Mouse (Mus musculus): ENCODE measurements around the gene Ola1. TPM values are rescaled to one million over a fixed set of nuclear protein-coding genes. Genes with fewer than 3 reads are reported as not detected.
A peak's percentile ranks its signal among the peaks of the same experiment; 100 is the strongest.

Gene Ola1
- total RNA-seq, 4 experiments from 2014 or later = 53.6 to 59.3 (median 56.3) TPM

GRCm38 (mm10) chr2:73063911-73064619 is 154.7 kb downstream of the Ola1 start:
- DNase-seq = no peak

DNA sequence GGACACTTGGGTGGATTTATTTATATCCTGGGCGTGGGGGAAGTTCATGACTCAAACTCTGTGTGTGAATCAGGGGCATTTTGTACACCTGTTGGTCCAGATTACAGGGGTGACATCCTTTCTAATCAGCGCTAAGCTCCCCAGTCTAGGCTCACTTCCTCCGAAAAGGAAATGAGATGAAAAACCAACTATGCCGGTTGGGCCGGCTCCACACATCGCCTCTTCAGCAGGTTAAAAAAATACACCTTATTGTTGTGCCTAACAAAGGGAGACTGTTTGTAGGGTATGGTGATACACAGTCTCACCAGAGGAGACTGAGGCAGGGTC is 158.5 kb downstream of the Ola1 start:
- DNase-seq = no peak

DNA sequence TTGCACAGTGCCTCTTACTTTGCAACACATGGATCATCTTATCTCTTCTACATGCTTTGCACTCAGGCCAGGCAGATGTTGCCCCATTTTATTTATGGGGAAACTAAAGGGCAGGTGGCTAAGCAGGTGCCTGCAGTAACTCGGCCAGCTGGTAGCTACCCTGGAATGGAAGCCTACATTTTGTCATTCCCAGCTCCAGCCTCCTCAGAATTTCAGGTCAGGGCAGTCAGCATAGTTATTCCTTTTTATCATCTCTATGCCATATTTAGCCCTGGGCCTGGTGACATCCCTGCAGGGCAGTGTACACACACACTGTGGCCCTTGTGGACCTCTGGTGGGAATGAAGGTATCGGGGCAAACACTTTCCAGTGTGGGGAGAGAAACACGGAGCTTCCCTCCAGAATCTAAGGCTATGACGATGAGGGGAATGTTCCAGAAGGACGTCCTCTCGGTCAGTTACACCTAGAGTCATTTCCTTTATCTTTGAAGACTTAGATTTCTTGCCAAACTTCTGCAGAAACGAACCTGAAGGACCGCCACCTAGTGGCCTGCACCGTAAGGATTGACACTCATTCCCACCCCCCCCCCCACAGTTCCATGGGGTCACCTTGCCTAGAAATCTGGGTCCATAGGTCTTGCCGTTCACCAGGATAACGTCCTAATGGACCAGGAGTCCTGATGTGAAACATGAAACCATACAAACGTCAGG is 159.0 kb downstream of the Ola1 start:
- no peak for DNase-seq

DNA sequence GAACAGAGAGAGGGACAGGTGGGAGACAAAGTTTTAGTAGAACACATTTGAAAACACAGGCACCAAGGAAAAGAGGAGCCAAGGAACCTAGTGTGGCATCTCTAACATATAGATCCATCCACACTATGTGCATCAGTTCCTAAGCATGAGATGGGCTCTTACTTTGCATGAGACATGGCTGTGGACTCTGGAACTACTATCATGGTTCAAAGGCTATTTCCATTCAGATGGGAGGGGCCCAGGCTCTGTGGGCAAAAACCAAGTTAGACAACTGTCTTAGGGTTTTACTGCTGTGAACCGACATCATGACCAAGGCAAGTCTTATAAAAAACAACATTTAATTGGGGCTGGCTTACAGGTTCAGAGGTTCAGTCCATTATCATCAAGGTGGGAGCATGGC is 160.4 kb downstream of the Ola1 start:
- DNase-seq = no peak

DNA sequence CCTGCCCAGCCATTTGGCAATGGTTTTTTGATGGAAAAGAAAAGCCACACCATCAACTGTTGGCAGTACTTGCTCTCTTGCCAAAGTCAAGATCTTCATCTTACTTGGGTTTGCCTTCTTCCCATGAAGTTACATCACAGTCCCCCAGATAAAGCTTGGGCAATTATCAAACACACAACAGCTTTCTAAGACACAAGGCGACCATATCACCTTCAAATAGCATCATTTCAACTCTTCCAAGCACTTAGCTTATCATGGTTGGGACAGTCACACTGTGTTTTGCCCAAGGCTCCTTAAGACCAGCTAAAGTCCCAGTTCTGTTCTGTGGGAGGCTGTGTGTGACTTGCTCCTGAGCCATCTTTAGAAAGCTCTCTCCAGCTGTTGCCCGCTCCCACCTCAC is 161.1 kb downstream of the Ola1 start:
- DNase-seq = no peak

DNA sequence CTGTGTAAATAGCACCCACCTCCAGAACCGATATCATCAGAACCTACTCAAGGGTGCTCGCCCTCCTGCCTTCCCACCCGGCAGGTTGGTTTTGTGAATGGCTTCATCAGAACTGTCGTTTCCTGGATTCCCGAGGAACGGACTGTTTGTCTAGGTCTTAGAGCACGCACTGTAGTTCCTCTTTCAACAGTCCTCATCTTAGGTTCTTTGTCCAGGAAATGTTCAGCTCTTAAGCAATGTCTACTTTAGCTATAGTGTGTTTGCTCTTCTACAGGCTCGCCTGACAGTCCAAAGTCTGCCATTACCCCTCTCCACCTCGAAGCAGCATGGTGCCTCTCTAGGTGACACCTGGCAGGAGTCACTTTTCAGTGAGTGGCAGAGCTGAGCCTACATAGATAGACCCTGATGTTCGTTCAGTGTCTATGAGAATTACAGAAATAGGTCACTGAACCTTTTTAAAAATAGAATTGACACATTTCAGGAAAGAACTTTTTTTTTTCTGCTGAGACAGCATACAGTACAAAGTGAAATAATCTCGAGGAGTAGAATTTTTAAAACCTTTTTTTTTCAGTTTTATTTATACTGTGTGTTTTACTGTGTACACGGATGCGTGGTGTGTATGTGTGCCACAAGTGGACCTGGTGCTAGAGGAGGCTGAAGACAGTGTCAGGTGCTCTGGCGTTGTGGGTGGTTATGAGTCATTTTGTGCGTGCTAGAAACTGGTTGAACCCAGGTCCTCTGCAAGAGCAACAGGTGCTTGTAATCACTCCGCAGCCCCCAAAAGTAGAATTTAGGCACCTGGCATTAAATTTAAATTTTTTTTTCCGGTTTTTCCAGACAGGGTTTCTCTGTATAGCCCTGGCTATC is 162.4 kb downstream of the Ola1 start:
- DNase-seq = no peak

DNA sequence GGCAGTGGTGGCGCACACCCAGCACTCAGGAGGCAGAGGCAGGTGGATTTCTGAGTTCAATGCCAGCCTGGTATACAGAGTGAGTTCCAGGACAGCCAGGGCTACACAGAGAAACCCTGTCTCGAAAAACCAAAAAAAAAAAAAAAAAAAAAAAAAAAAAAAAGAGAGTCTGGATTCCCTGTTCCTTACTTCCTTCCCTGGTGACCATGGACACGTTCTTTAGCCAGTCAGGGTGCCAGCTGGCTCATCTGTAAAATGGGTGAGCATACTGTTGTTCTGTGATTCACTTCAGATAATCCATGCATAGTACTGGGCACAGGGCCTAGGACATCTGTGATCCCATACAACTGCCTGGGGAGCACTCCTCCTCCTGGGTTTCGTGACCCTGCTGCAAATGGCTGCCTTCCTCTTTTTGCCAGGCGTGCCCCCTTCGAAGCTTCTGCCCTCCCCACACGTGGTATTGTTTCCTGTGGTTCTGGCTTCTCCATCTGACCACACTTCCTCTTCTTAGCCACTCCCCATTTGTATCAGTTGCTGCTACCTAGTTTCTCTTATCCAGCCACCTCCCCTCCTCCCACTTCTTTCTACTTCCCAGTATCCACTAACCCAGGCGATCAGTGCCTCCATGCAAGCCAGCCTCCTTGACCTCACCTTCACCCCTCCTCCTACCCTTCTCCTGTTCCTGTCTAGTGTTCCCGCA is 164.8 kb downstream of the Ola1 start:
- no peak for DNase-seq

- no peak for DNase-seq
Observed at GRCm38 (mm10) chr2:73050401-73050800, 168.3 kb downstream of the Ola1 start.

- no peak for DNase-seq
Observed at GRCm38 (mm10) chr2:73049977-73050376, 168.7 kb downstream of the Ola1 start.

- no peak for DNase-seq
Observed at GRCm38 (mm10) chr2:73049001-73049684, 169.6 kb downstream of the Ola1 start.

DNA sequence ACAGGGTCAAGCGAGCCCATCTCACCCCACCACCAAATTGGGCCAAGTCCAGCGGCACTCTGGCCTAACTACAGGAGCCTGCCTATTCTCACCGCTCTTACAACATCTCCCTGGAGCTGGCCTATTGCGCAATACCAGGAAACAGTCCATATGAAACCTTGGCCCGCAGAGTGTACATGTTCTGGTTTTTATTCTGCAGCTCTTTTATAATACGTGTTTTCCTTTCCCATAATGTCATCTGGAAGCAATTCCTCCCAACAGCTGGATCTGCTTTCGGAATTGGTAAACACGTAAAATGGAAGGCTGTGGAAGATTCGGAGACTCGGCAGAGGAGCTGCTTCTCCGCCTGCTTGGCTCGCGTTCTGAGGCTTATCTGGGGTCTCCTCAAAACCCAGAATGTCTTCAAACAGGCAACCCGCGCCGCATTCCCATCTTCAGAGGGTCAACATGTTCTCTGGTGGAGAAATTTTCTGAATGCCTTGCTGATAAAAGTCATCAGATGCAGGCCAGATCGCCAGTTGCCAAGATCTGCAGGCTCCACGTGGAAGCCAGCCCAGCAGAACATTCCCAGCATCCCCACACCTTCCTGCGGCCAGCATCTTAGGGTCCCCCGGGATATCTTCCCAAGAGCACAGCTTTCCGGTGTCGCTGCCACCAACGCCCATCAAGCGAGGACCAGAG is 171.5 kb downstream of the Ola1 start:
- DNase-seq = peak; percentile 30

DNA sequence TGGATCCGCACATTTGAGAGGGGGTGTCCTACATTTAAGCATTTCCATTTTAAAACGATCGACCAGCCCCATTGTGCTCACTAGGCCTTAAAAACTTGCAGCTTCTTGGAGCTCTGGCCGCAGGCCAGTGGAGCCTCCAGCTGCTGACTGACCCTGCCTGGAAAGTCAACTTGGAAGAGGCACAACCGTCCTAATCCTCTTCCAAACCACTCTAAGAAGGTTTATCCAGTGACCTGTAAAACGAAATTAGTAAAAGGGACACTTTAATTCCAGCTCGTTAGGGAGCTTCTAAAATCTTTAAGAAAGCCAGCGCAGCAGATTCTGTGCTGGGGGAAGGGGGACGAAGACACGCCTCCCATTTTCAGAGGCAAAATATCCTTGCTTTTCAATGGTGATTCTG is 172.1 kb downstream of the Ola1 start:
- no peak for DNase-seq

DNA sequence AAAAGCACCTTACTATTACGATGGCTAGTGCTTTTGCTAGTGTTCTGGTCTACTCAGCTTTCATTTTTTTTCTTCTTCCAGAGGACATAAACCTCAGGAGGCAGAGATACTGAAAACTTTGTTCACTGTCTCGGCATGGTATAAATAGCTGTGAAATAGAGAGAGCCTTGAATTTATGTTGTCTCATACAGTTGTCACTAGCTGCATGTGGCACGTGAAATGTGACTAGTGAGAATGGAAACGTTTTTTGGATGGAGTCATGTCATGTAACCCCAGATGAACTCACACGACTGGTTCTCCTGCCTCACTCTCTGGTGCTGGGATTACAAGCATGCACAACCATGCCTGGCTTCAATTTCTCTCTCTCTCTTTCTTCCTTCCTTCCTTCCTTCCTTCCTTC is 173.2 kb downstream of the Ola1 start:
- no peak for DNase-seq

Other genes with a start within 250 kb of the Ola1 start
- 10 to 100 TPM; 50.9 to 64.7 (median 60.2) TPM for gene Sp3, start 238.5 kb downstream of the Ola1 start, total RNA-seq (2022)
- gene Gm11084, start 232.2 kb downstream of the Ola1 start, total RNA-seq (2022) = not detected
- not detected for gene Sp9, start 53.0 kb upstream of the Ola1 start, total RNA-seq (2022)
- gene Scrn3, start 93.7 kb upstream of the Ola1 start, total RNA-seq (2022) = 10 to 100 TPM; 23.9 to 33.8 (median 30.1) TPM
- 10 to 100 TPM; 18.0 to 24.0 (median 20.5) TPM for gene Cir1, start 93.8 kb upstream of the Ola1 start, total RNA-seq (2022)
- 10 to 100 TPM in 1 of 4 experiments, 1 to 10 TPM in 3; 8.5 to 12.8 (median 9.1) TPM for gene Gpr155, start 167.6 kb upstream of the Ola1 start, total RNA-seq (2022)